Mouse (Mus musculus) kidney, postnatal 25 days (tissue): ENCODE measurements at regions not wholly inside any gene's neighbourhood (a gene's known extent, or its start where the extent isn't known, plus 50 kb on each side); places are given as distances from the start of the nearest gene placed in this dataset.
A peak's percentile ranks its signal among the peaks of the same experiment; 100 is the strongest.

ENCODE experiments used
- DNase-seq, 2 experiments: peaks; one replicate each; pipeline ENCODE4 v3.0.0; 2021; ENCODE audit warnings: mixed read lengths in 2 of 2

- peak; percentile 38 to 57 for DNase-seq
These were observed 85.2 kb upstream of the Bach2 start for GRCm38 (mm10) chr4:32153356-32153755.

- no peak for DNase-seq
These were observed 81.6 kb upstream of the Bach2 start for GRCm38 (mm10) chr4:32156965-32157364.

GRCm38 (mm10) chr4:32158451-32158850, 80.2 kb upstream of the Bach2 start:
- DNase-seq: no peak

GRCm38 (mm10) chr4:32158886-32159285, 79.7 kb upstream of the Bach2 start:
- no peak for DNase-seq

- DNase-seq: no peak
These were observed 77.8 kb upstream of the Bach2 start for GRCm38 (mm10) chr4:32160815-32161214.

GRCm38 (mm10) chr4:32161871-32162656, 76.5 kb upstream of the Bach2 start:
- no peak for DNase-seq

GRCm38 (mm10) chr4:32162694-32163240, 75.8 kb upstream of the Bach2 start:
- no peak for DNase-seq

- DNase-seq: no peak
These were observed 74.4 kb upstream of the Bach2 start for GRCm38 (mm10) chr4:32164081-32164641.

- no peak for DNase-seq
These were observed 73.8 kb upstream of the Bach2 start for GRCm38 (mm10) chr4:32164736-32165241.

- no peak for DNase-seq
These were observed 72.6 kb upstream of the Bach2 start for GRCm38 (mm10) chr4:32165918-32166528.

GRCm38 (mm10) chr4:32167151-32167550, 71.5 kb upstream of the Bach2 start:
- no peak for DNase-seq

GRCm38 (mm10) chr4:32170106-32170459, 68.5 kb upstream of the Bach2 start:
- no peak for DNase-seq

- no peak for DNase-seq
These were observed 68.0 kb upstream of the Bach2 start for GRCm38 (mm10) chr4:32170460-32171192.

GRCm38 (mm10) chr4:32171291-32171690, 67.3 kb upstream of the Bach2 start:
- no peak for DNase-seq

- no peak for DNase-seq
These were observed 65.6 kb upstream of the Bach2 start for GRCm38 (mm10) chr4:32172992-32173391.

- DNase-seq: no peak
These were observed 63.8 kb upstream of the Bach2 start for GRCm38 (mm10) chr4:32174771-32175170.

- no peak for DNase-seq
These were observed 63.4 kb upstream of the Bach2 start for GRCm38 (mm10) chr4:32175231-32175630.

- DNase-seq: no peak
These were observed 62.7 kb upstream of the Bach2 start for GRCm38 (mm10) chr4:32175853-32176448.

GRCm38 (mm10) chr4:32176449-32177135, 62.0 kb upstream of the Bach2 start:
- DNase-seq: no peak

GRCm38 (mm10) chr4:32177933-32178639, 60.5 kb upstream of the Bach2 start:
- DNase-seq: no peak

- peak; percentile 49 to 58 for DNase-seq
These were observed 58.8 kb upstream of the Bach2 start for GRCm38 (mm10) chr4:32179707-32180241.
